Mouse (Mus musculus) liver, adult 2 months (tissue): ENCODE measurements around the gene Prkar2b. TPM values are rescaled to one million over a fixed set of nuclear protein-coding genes. Genes with fewer than 3 reads are reported as not detected.

ENCODE experiments used
- DNase-seq: peaks from one replicate; pipeline ENCODE4 v3.0.0-alpha.2; 2011; ENCODE audit warnings: low read depth, low spot score; ENCODE audit errors: extremely low read depth
- H3K27ac ChIP-seq: fragments of 200-500 bp; replicated peaks from 2 replicates; pipeline ENCODE4 v1.5.1; 2012; ENCODE audit warnings: low read depth, mild to moderate bottlenecking, control low read depth, inconsistent platforms, low read length; ENCODE audit not compliant: insufficient read depth
- H3K27me3 ChIP-seq: fragments of 200-500 bp; 2 replicates; pipeline ENCODE4 v1.6.1; 2012; ENCODE audit warnings: mild to moderate bottlenecking, moderate library complexity, low read length, inconsistent platforms; ENCODE audit not compliant: control insufficient read depth, insufficient read depth
- H3K36me3 ChIP-seq: fragments of 200-500 bp; 2 replicates; pipeline ENCODE4 v1.6.1; 2012; ENCODE audit warnings: low read length, inconsistent platforms; ENCODE audit not compliant: control insufficient read depth, insufficient read depth
- H3K4me1 ChIP-seq: fragments of 200-500 bp; 2 replicates; pipeline ENCODE4 v1.6.1; 2011; ENCODE audit warnings: low read length; ENCODE audit not compliant: control insufficient read depth, insufficient read depth
- H3K4me3 ChIP-seq: fragments of 200-500 bp; 2 replicates; pipeline ENCODE4 v1.5.1; 2011; ENCODE audit warnings: low read depth, mild to moderate bottlenecking, control low read depth, low read length, moderate library complexity; ENCODE audit not compliant: insufficient read depth
- H3K79me2 ChIP-seq: fragments of 200-500 bp; 2 replicates; pipeline ENCODE4 v1.6.1; 2012; ENCODE audit warnings: inconsistent platforms, mild to moderate bottlenecking, low read length, moderate library complexity; ENCODE audit not compliant: control insufficient read depth, insufficient read depth
- H3K9ac ChIP-seq: fragments of 200-500 bp; 2 replicates; pipeline ENCODE4 v1.6.1; 2012; ENCODE audit warnings: low read depth, mild to moderate bottlenecking, control low read depth, inconsistent platforms, low read length
- CTCF ChIP-seq: fragments of 200-500 bp; IDR thresholded peaks from 2 replicates; pipeline ENCODE4 v1.5.1; 2011; ENCODE audit warnings: low read depth, low read length, control low read depth
- POLR2A ChIP-seq: fragments of 200-500 bp; IDR thresholded peaks from 2 replicates; pipeline ENCODE4 v1.6.1; 2011; ENCODE audit warnings: low read length, control low read depth; ENCODE audit not compliant: insufficient read depth; ENCODE audit errors: extremely low read depth
- WGBS: fragments of 180-500 bp; shearing (Covaris S2); methylation state at CpG from one replicate; pipeline ENCODE4 v1.1.7; 2018; 5-methylcytosine and 5-hydroxymethylcytosine counted together
- polyA plus RNA-seq: library from polyadenylated mRNA; depleted of rRNA; stranded (reverse); fragments of >200 nt; gene quantifications from 2 replicates; pipeline ENCODE4 v1.2.3, GENCODE M21; 2012; rRNA removed
- total RNA-seq: library from RNA; depleted of rRNA; stranded (reverse); fragments of >200 nt; gene quantifications from 2 replicates; pipeline ENCODE4 v1.2.3, GENCODE M21; 2014; rRNA removed

Gene Prkar2b
- total RNA-seq (0.55 and 1.3 TPM in 2 replicates), polyA plus RNA-seq (0.06 and 0.07 TPM in 2 replicates)

DNA sequence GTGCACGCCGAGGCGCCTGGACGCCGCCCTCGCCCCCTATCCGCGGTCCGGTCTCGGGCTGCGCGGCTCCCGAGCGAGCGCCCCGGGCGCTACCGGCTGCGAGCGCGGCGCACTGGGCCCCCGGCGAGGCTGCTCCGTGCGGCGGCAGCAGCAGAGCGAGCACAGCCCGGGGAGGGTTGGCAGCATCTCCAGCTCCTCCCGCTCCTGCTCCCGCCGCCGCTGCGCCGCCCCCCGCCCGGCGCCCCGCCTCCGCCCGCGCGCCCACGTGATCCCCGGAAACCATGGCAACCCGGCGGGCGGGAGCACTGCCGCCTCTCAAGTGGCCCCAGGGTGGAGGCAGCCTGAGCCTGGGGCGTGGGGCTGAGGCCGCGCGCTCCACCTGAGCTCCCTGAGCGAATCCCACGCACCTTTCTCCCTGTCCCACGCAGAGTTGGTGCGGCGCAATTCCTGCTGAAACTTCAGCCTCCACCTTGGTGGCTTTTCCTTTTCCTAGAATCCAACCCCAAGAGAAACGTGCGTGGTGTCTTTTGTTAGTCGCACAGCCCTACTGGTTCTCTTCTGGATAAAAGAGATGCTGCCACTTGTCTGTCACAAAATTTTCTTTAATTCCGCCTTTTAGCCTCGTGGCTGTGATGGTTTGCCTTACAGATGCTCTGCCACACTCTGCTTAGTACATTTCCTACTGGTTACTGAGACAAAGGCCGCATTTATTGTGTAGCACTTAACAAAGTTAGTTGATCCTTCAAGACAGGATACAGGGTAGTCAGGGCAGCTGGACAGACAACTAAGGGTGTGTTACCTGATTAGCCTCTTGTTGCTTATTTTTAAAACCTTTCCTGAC lies at the start of gene Prkar2b:
TSS of gene Prkar2b (minus strand) at position 207 of the 841 bp plus-strand sequence.
- no peak within 1 kb of the TSS for H3K27ac ChIP-seq
- WGBS: 5% methylated on average over 62 of the region's 64 CpGs

DNA sequence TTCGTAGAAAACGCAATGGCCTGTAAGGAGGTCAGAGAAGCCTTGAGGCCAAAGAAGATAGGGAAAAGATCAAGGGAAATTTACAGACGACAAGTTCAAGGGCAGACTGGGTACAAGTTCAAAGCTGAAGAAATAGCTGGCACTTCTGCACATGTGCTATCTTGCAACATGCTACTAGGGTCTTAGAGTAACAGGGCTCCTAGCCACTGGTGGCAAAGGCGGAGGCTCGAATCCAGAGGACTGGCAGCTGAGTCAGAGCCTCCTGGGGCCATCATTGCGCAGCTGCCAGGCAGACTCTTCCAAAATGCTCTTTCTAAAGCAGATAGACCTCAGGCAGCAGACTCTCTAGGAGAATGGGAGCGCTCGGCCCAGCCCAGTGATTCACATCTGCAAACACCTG lies 48.1 kb upstream of the Prkar2b start:
- TF ChIP-seq CTCF: no peak
- H3K27ac ChIP-seq: no peak overlapping the region
- H3K27me3 ChIP-seq: no peaks in the 10 kb centered on the region
- 90% methylated on average over 8 of the region's 8 CpGs for WGBS
- no peaks in the 10 kb centered on the region for H3K36me3 ChIP-seq
- H3K4me1 ChIP-seq: no peaks in the 10 kb centered on the region
- H3K79me2 ChIP-seq: no peaks in the 10 kb centered on the region
- no peak overlapping the region for H3K9ac ChIP-seq
- DNase-seq: no peak
- no peak overlapping the region for H3K4me3 ChIP-seq

More for the DNA sequence above, at the start of gene Prkar2b:
- no peaks in the 10 kb centered on the region for H3K4me1 ChIP-seq
- no peaks in the 10 kb centered on the region for H3K36me3 ChIP-seq
- H3K27me3 ChIP-seq: peaks cover 8% of the 10 kb centered on the region
- TF ChIP-seq POLR2A (no peak), CTCF (no peak)
- no peaks in the 10 kb centered on the region for H3K79me2 ChIP-seq
- DNase-seq: peak; percentile 27
- H3K9ac ChIP-seq: peak within 1 kb of the TSS; percentile 63
- H3K4me3 ChIP-seq: peak within 1 kb of the TSS; percentile 70

DNA sequence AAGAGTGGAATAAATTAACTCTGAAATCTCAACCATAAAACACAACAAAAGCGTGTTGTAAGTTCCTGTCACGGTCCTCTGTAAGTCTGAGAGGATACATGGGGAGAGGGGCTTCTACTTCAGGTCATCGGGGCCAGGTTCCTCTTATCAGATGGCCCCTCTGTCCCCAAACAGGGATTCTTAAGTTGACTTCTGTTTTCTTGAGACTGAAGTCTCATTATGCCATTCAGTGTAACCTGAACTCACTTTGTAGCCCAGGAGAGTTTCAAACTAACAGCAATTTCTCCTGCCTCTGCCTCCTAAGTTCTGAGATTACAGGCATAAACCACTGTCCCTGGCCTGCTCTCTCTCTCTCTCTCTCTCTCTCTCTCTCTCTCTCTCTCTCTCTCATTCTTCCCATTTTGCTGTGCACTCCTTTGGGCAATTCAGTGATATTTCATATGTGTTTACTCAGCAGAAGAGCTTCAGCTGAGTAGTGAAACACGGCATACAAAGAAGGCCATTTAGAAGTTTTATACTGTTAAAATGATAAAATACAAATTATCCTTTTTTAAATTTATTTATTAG lies 43.9 kb upstream of the Prkar2b start:
- 77% methylated on average over 4 of the region's 4 CpGs for WGBS
- Histone ChIP-seq H3K79me2 (no peaks in the 10 kb centered on the region), H3K4me1 (no peaks in the 10 kb centered on the region), H3K27me3 (no peaks in the 10 kb centered on the region), H3K36me3 (no peaks in the 10 kb centered on the region), H3K9ac (no peak overlapping the region), H3K27ac (no peak overlapping the region), H3K4me3 (no peak overlapping the region)
- no peak for DNase-seq
- TF ChIP-seq CTCF (no peak), POLR2A (no peak)

DNA sequence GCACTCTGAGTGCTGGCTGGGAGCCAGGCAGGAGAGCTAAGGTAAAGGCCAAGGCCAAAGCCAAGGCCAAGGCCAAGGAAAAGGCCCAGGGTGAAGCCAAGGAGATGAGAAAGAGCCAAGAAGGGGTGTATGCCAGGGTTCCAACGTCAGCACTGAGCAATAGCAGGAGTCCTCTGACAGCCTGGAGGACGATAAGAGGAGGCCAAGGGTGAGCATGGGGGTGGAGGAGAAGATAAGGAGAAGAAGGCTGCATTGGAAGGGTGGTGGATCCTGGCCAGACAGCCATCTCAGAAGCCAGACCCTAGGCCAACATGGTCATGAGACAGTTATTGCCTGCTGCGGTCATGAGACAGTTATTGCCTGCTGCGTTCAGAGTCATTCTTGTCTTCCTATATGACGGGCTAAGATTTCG lies 43.4 kb upstream of the Prkar2b start:
- Histone ChIP-seq H3K36me3 (no peaks in the 10 kb centered on the region), H3K27me3 (no peaks in the 10 kb centered on the region), H3K4me1 (no peaks in the 10 kb centered on the region), H3K79me2 (no peaks in the 10 kb centered on the region), H3K9ac (no peak overlapping the region), H3K4me3 (no peak overlapping the region), H3K27ac (no peak overlapping the region)
- 79% methylated on average over 6 of the region's 6 CpGs for WGBS
- no peak for DNase-seq
- TF ChIP-seq CTCF: no peak
- no peak for TF ChIP-seq POLR2A

GRCm38 (mm10) chr12:32101306-32101705 lies 40.2 kb upstream of the Prkar2b start:
- 93% methylated on average over 4 of the region's 4 CpGs for WGBS
- Histone ChIP-seq H3K4me1 (no peaks in the 10 kb centered on the region), H3K9ac (no peak overlapping the region), H3K4me3 (no peak overlapping the region), H3K27ac (no peak overlapping the region), H3K27me3 (no peaks in the 10 kb centered on the region), H3K36me3 (no peaks in the 10 kb centered on the region), H3K79me2 (no peaks in the 10 kb centered on the region)
- TF ChIP-seq CTCF (no peak), POLR2A (no peak)
- no peak for DNase-seq
